29 mouse cellular contexts compared by ENCODE assay signal in genomic region chr14:33532792-33533191, GRCm38 (mm10). TPM values are rescaled to one million over a fixed set of nuclear protein-coding genes. Genes with fewer than 3 reads are reported as not detected.
DNase-seq lines count a peak whose midpoint lies in the region; TF ChIP-seq lines count a peak whose summit lies in the region.
"Had no signal": no experiment of that assay in that cellular context is flagged by ENCODE, and none has a peak within 500 bp of the region (broad histone marks: within the 10 kb centered on the region; RNA-seq: fewer than 3 reads in every experiment).

No protein-coding gene starts in this region.

- no peak for TF ChIP-seq POLR2A in cortical plate, adult 2 months (IDR thresholded peaks at IDR 0.05; ENCODE audit: extremely low read depth, insufficient read depth, low read length)

- peak overlapping the region; percentile 80 for H3K27ac ChIP-seq in layer of hippocampus, adult 2 months
- peak overlapping the region; percentile 49 for H3K27ac ChIP-seq in cortical plate, adult 2 months (ENCODE audit: insufficient read depth, low read length)
- H3K27ac ChIP-seq: hindbrain, embryonic 15.5 days; limb, embryonic 13.5 days; lung, embryonic 15.5 days; midbrain, embryonic 10.5 days; midbrain, embryonic 15.5 days; neural tube, embryonic 15.5 days; stomach, postnatal 0 days had no signal

- H3K4me3 ChIP-seq in layer of hippocampus, adult 2 months: no peak overlapping the region
- H3K4me3 ChIP-seq in cortical plate, adult 2 months (ENCODE audit: insufficient read depth, low read length): no peak overlapping the region
- H3K4me3 ChIP-seq: erythroblast, embryonic 14.5 days; heart, embryonic 12.5 days; hindbrain, embryonic 15.5 days; limb, embryonic 13.5 days; lung, embryonic 15.5 days; midbrain, embryonic 10.5 days; midbrain, embryonic 15.5 days; neural tube, embryonic 15.5 days had no signal

- H3K4me1 ChIP-seq in cortical plate, adult 2 months (ENCODE audit: control insufficient read depth, insufficient read depth, low read length): peaks cover 14% of the 10 kb centered on the region
- H3K4me1 ChIP-seq: heart, embryonic 12.5 days; hindbrain, embryonic 15.5 days; limb, embryonic 13.5 days; midbrain, embryonic 10.5 days; midbrain, embryonic 15.5 days; neural tube, embryonic 15.5 days had no signal

- peak in 1 of 2 experiments; percentile 22 for DNase-seq in layer of hippocampus, adult 2 months (ENCODE audit: low spot score in 2 of 2)
- DNase-seq in layer of hippocampus, postnatal 36 days: no peak
- peak; percentile 88 for DNase-seq in brain, adult 2 months (ENCODE audit: low read depth, low spot score)
- peak; percentile 29 for DNase-seq in right cerebral cortex, postnatal 4 days
- DNase-seq in thymus, adult 18-20 months: no peak
- DNase-seq: adrenal gland, postnatal 25 days; B cell, adult 2 months; cerebellum, adult 18-20 months; gastrocnemius, postnatal 10 days; kidney, adult 11 months had no signal

- TF ChIP-seq CTCF in layer of hippocampus, adult 2 months (conservative IDR thresholded peaks at IDR 0.05): no peak
- no peak for TF ChIP-seq CTCF in cortical plate, adult 2 months (IDR thresholded peaks at IDR 0.05; ENCODE audit: extremely low read depth, insufficient read depth, low read length)

RNA-seq across cellular contexts. Expression of gene Ptpn20, which starts 56.2 kb away (rescaled TPM):
- under 1 TPM; 0.59 to 0.96 TPM for total RNA-seq in layer of hippocampus, adult 2 months (2021)
- total RNA-seq in layer of hippocampus, postnatal 36 days (2021): under 1 TPM; 0.76 to 0.82 TPM
- polyA plus RNA-seq in cortical plate, adult 2 months (2012; rRNA removed): 0.17 and 0.32 TPM in 2 replicates
- total RNA-seq: adrenal gland, postnatal 25 days; common myeloid progenitor, adult 5-6 weeks; gastrocnemius, postnatal 10 days; heart, adult 18-20 months; hematopoietic stem cell, adult 5-6 weeks; megakaryocyte progenitor cell, adult 5-6 weeks had no signal
- polyA plus RNA-seq: heart, embryonic 12.5 days; heart, postnatal 0 days; inflammation-experienced regulatory T-cells, adult 6 months; kidney, embryonic 14.5 days; midbrain, embryonic 10.5 days; spleen, adult 2 months; thymus, postnatal 0 days had no signal

Comparison
In these comparisons a context has a peak if more than half of its experiments do, and no peak if none do; other contexts are left out.
1. DNase-seq: peak in brain, adult 2 months (single experiment) and right cerebral cortex, postnatal 4 days (single experiment); none in layer of hippocampus, postnatal 36 days (0 of 2) and thymus, adult 18-20 months (0 of 2).